Mouse (Mus musculus) right cerebral cortex, postnatal 4 days (tissue): ENCODE data around the gene Txlnb.
"Not testable (repeated sequence)": the region's sequence is repeated elsewhere in the genome, so short reads cannot be mapped to it uniquely, and the experiment has no call there.

ENCODE experiments used
- DNase-seq: peaks from one replicate; pipeline ENCODE4 v3.0.0-alpha.2; 2022

Gene Txlnb

DNA sequence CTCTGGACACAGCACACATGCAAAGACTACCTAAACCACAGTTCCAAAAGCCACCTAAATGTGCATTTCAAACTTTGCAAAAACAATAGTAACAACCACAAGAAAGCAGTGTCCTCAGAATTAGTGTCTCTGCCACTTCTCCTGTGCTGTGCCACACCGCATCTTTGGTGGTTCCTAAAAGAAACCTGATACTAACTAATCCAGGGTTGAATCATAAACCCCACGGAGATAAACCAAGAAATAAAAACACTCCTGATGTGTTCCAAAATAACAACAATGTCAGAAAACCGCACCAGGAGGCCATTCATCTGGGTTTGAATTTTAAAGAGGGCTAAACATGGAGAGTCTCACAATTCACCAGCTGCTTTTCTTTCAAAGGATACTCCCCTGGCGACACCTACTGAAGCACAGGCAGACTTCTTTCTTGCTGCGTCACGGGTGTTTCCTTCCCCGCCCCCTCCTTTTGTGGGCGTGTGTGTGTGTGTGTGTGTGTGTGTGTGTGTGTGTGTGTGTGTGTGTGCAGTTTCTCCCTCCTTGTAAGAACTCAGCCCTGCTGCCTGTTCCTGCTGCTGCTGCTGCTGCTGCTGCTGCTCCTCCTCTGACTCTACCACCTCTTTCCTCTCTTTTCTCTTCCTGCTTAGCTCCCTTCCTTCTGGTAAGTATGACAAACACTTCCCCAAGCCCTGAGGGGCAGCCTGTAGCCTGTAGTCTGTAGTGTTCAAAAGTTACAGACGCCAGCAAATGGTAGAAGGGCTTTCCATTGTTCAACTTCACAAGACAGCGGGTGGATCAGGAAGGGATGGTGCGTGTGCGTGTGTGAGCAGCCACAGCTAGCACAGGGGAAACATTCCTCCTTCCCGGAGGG, at the start of gene Txlnb:
Txlnb (plus strand) TSS at position 460 of the 865 bp plus-strand sequence.
- DNase-seq: peak; percentile 13

DNA sequence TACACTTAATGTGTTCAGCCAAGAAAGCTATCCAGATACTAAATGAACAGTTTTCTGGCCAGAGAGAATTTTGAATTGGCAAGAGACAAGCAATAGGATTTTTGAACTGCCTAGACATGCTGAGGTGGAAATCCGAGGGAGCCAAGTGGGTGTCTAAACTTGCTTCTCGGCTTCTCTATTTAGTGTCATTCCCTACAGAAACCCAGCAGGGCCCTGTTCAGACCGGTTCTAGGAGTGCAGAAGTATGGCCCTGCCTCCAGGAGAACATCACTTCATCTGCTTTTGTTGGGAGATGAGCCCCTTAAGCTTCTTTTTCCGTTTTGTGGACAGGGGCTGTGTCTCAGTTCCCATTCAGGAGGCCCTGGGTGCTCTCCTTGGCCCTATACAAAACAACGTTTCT, 43.5 kb upstream of the Txlnb start:
- no peak for DNase-seq

DNA sequence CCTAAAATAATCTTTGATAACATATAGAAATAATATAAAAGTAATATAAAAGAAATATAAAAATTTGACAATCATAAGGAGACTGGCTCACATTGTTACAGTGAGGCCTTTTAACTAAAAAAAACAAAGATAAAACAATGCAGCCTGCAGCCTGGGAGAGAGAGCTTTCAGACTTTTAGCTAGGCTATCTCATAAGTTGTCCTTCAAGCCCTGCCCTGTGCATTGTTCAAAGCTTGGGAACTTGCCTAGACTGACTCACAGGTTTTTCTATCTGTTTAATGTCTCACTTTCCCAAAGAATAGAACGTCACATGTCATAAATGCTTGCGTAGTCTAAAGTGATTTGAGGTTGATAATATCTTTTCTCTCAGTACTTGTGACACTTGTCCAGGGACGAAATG, 36.3 kb upstream of the Txlnb start:
- no peak for DNase-seq

DNA sequence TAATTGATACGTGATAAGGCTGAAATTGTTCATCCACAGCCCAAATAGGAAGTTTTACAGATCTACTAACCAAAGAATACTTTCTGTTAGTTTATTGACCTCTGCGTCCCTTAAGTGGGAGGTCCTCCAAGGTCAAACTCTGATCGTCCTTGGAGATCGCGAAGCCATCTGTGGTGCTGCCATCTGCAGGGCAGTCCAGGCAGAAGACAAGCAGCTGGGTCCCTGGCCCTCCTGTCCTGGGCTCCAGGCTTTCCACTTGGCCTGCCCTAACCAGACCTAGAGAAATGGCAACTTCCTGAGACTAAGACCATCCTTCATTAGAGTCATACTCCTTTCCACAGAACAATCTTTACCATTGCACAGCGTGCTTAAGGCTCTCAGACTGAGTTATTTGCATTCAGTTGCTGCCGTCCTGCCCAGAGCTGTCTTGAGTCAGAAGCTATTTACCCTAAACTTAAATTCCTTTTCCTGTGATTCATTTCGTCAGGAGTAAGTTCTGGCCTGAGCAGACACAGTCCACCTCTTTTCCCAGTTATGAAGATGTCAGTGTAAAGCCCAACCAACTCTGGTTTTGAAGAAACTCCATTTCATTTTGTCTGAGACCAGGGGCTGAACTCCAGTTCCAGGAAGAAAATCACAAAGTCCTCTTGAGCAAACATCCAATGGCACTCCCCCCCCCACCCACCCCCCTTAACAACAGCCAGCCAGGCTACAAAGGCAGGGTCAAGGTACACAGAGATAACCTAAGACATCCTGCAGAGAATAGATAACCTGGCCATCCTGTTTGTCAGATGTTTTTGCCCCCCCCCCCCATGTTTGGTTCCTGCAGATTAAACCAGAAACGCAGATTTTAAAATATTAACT, 35.0 kb upstream of the Txlnb start:
- DNase-seq: no peak

- DNase-seq: no peak
Observed at GRCm38 (mm10) chr10:17761652-17762051, 34.4 kb upstream of the Txlnb start.

- no peak for DNase-seq
Observed at GRCm38 (mm10) chr10:17762946-17763345, 33.1 kb upstream of the Txlnb start.

GRCm38 (mm10) chr10:17769856-17770255, 26.2 kb upstream of the Txlnb start:
- DNase-seq: no peak

- no peak for DNase-seq
Observed at GRCm38 (mm10) chr10:17772364-17772763, 23.7 kb upstream of the Txlnb start.

DNA sequence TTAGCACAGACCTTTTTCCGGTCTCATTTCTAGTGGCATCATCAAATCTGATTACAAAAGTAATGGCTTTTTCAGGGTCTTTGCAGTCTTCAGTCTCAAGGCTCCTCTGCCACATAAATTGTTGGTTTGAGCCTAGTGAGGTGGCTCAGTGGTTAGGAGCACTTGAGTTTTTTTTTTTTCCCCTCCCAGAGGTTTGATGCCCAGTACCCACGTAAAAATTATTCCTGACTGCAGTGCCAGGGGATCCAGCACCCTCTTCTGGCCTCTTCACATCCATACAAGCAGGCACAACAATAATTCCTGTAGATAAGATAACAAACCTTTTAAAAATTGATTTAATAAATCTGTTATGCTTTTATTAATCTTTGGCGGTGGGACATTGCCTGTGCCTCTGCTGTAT, 21.7 kb upstream of the Txlnb start:
- DNase-seq: no peak

- DNase-seq: no peak
Observed at GRCm38 (mm10) chr10:17775079-17775478, 20.9 kb upstream of the Txlnb start.

DNA sequence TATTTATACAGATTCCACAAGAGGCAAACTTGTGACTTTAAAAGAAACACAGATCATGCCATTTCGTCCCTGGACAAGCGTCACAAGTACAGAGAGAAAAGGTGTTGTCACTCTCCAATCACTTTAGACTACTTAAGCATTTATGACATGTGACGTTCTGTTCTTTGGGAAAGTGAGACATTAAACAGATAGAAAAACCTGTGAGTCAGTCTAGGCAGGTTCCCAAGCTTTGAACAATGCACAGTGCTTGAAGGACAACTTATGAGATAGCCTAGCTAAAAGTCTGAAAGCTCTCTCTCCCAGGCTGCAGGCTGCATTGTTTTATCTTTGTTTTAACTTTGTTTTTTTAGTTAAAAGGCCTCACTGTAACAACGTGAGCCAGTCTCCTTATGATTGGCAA, 19.3 kb upstream of the Txlnb start:
- DNase-seq: not testable (repeated sequence)

- no peak for DNase-seq
Observed at GRCm38 (mm10) chr10:17786771-17787170, 9.3 kb upstream of the Txlnb start.

GRCm38 (mm10) chr10:17787938-17788337, 8.1 kb upstream of the Txlnb start:
- DNase-seq: no peak

GRCm38 (mm10) chr10:17788347-17788746, 7.7 kb upstream of the Txlnb start:
- no peak for DNase-seq

DNA sequence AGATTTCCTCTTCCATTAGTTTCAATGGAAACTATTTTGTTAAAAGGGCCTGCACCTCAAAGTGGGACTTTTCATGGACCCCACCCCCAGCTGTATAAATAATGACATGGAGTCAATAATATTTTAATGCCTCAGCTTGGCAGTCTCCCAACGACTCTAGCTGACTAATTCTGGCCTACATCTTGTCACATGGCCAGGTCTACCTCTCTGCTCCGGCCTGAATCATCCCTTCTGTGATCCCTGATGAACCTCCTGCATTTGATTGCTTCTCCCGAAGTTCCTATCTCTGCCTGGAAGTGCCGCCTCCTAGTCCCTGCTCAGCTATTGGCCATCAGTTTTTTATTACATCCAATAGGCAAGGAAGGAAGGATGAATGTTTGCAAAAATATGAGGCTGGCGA, 2.1 kb upstream of the Txlnb start:
- DNase-seq: no peak

GRCm38 (mm10) chr10:17794443-17794842, 1.6 kb upstream of the Txlnb start:
- DNase-seq: no peak

GRCm38 (mm10) chr10:17795227-17795626, 799 bp upstream of the Txlnb start:
- no peak for DNase-seq

GRCm38 (mm10) chr10:17796846-17797631, 1.0 kb downstream of the Txlnb start:
- no peak for DNase-seq

- DNase-seq: no peak
Observed at GRCm38 (mm10) chr10:17797681-17798080, 1.7 kb downstream of the Txlnb start.

GRCm38 (mm10) chr10:17801788-17802187, 5.8 kb downstream of the Txlnb start:
- no peak for DNase-seq

DNA sequence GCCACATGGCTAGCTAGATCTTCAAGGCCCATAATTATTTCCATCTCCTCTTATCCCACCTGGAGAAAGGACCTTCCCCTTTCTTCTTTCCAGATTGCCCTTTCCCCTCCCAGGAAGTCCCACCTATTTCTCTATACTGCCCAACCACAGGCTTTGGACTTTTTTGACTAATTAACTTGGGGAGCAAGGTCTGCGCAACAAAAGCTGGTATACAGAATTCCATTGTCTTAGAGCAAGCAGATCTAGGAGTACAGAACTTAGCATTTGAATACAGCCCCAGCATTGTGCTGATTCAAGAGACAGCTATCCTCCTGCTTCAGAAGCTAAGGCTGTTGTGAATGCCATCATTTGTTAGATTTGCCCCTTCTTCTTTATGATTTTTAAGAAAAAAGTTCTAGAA, 12.5 kb downstream of the Txlnb start:
- DNase-seq: no peak

DNA sequence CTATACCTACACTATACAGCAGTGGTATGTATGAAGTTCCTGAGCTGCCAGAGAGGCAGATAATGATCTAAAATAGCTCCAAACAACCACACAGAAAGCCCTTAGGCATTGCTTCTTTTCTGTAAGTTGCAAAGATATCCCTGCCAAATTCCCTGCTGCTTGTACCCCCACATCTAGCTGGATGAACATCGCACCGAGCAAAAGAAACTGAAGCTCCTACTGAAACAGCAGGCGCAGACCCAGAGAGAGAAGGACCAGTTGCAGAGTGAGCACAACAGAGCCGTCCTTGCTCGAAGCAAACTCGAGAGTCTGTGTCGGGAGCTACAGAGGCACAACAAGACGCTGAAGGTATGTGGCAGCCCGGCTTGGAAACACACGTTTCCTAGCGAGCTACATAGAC, 19.0 kb downstream of the Txlnb start:
- no peak for DNase-seq

GRCm38 (mm10) chr10:17820422-17820821, 24.4 kb downstream of the Txlnb start:
- not testable (repeated sequence) for DNase-seq
